In the genomic region with DNA sequence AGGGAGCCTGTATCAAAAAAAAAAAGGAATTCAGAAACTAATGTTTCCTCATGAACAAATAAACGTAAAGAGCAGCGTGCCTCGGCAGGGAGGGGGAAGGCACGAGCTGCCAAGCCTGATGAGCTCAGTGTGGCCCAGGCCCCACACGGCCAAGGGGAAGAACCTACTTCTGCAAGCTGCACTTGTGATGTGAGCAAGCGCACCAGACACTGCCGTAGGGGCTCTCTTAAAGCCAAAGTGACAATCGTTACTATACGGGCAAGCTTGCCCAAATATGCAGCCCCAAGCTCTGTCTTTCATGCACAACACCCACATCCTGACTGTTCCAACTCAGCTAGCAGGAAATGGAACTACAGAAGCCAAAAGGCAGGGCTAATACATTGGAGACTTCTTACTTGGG, we compare ENCODE assay signal across 13 mouse cellular contexts. TPM values are rescaled to one million over a fixed set of nuclear protein-coding genes. Genes with fewer than 3 reads are reported as not detected.
DNase-seq lines count a peak whose midpoint lies in the region; ATAC-seq and TF ChIP-seq lines count a peak whose summit lies in the region.
"Had no signal": no experiment of that assay in that cellular context is flagged by ENCODE, and none has a peak within 500 bp of the region (broad histone marks: within the 10 kb centered on the region; RNA-seq: fewer than 3 reads in every experiment).

No protein-coding gene starts in this region.

- no peak overlapping the region for H3K4me2 ChIP-seq in hindbrain, postnatal 0 days (ENCODE audit: low read depth, low read length)
- H3K4me2 ChIP-seq: embryonic facial prominence, embryonic 12.5 days had no signal

- H3K27me3 ChIP-seq in heart, adult 2 months (ENCODE audit: control insufficient read depth, insufficient read depth, low read length): no peaks in the 10 kb centered on the region
- H3K27me3 ChIP-seq in hindbrain, postnatal 0 days (ENCODE audit: insufficient read depth, low read length): no peaks in the 10 kb centered on the region

- H3K9ac ChIP-seq in heart, adult 2 months (ENCODE audit: low read depth, low read length): no peak overlapping the region
- H3K9ac ChIP-seq in hindbrain, postnatal 0 days (replicated peaks; ENCODE audit: low read length): no peak overlapping the region
- H3K9ac ChIP-seq: embryonic facial prominence, embryonic 12.5 days had no signal

- peaks cover 3% of the 10 kb centered on the region; the same call in 1 of the 2 replicates for H3K4me1 ChIP-seq in heart, adult 2 months (ENCODE audit: control insufficient read depth, insufficient read depth, low read length)
- no peaks in the 10 kb centered on the region for H3K4me1 ChIP-seq in hindbrain, postnatal 0 days (ENCODE audit: insufficient read depth, low read length)

- peak; percentile 19 to 26 for DNase-seq in heart, adult 2 months
- no peak for DNase-seq in heart, postnatal 25 days (ENCODE audit: low spot score)
- peak; percentile 39 for DNase-seq in lung, postnatal 36 days
- DNase-seq in thymus, postnatal 14 days: peak; percentile 78
- DNase-seq in c-Kit-positive CD71-positive TER-119-positive erythroid progenitor cells, embryonic 14.5 days (ENCODE audit: low spot score): no peak
- DNase-seq in hindbrain, postnatal 0 days (ENCODE audit: low spot score): no peak
- DNase-seq in cerebellum, adult 8-10 months: no peak
- DNase-seq: gastrocnemius, postnatal 10 days; right cerebral cortex, postnatal 25 days had no signal

- TF ChIP-seq POLR2A in heart, adult 2 months (IDR thresholded peaks at IDR 0.05; ENCODE audit: insufficient read depth, low read depth, low read length): no peak

- H3K36me3 ChIP-seq in heart, adult 2 months (ENCODE audit: control insufficient read depth, insufficient read depth, low read length): no peaks in the 10 kb centered on the region
- H3K36me3 ChIP-seq in hindbrain, postnatal 0 days (ENCODE audit: insufficient read depth, low read length): peaks cover 3% of the 10 kb centered on the region

- H3K79me2 ChIP-seq in heart, adult 2 months (replicated peaks; ENCODE audit: control insufficient read depth, insufficient read depth, low read length): no peaks in the 10 kb centered on the region

- WGBS in heart, adult 2 months: 29% methylated on average over 9 of the region's 9 CpGs
- 80% methylated on average over 9 of the region's 9 CpGs for WGBS in hindbrain, postnatal 0 days

- intact Hi-C loops in heart, adult 2 months (cut with DNase I): no loop called here
- intact Hi-C loops in heart, postnatal 25 days (cut with DNase I): no loop called here

- peak; percentile 71 for ATAC-seq in common myeloid progenitor, adult 5-6 weeks (replicated peaks; ENCODE audit: low read depth, poor library complexity, severe bottlenecking)
- ATAC-seq in hindbrain, postnatal 0 days: no peak
- ATAC-seq: midbrain, embryonic 16.5 days had no signal

- H3K4me3 ChIP-seq in heart, adult 2 months: no peak overlapping the region
- no peak overlapping the region for H3K4me3 ChIP-seq in hindbrain, postnatal 0 days (ENCODE audit: low read length)
- H3K4me3 ChIP-seq: embryonic facial prominence, embryonic 12.5 days had no signal

- H3K27ac ChIP-seq in heart, adult 2 months: no peak overlapping the region
- H3K27ac ChIP-seq in hindbrain, postnatal 0 days: no peak overlapping the region
- H3K27ac ChIP-seq: embryonic facial prominence, embryonic 12.5 days; kidney, postnatal 0 days had no signal

- TF ChIP-seq EP300 in heart, adult 2 months (IDR thresholded peaks at IDR 0.05; ENCODE audit: insufficient read depth, low read depth, low read length): no peak

- no peaks in the 10 kb centered on the region for H3K9me3 ChIP-seq in hindbrain, postnatal 0 days (ENCODE audit: low read length)
- H3K9me3 ChIP-seq: embryonic facial prominence, embryonic 12.5 days had no signal

- TF ChIP-seq CTCF in heart, adult 2 months (IDR thresholded peaks at IDR 0.05): no peak
- no peak for TF ChIP-seq CTCF in hindbrain, postnatal 0 days (IDR thresholded peaks at IDR 0.05; ENCODE audit: low read depth)

RNA-seq across cellular contexts. Expression of gene Ift80, which starts 23.5 kb away (rescaled TPM):
- total RNA-seq in heart, adult 2 months (2021): 1 to 10 TPM; 4.8 to 5.1 TPM
- 1.3 and 3.5 TPM in 2 replicates for polyA plus RNA-seq in heart, adult 2 months (2012; rRNA removed)
- total RNA-seq in heart, postnatal 25 days (2021): 1 to 10 TPM; 4.1 to 7.0 TPM
- total RNA-seq in common myeloid progenitor, adult 5-6 weeks (2017): 23.0 and 23.9 TPM in 2 replicates
- total RNA-seq in hindbrain, postnatal 0 days (2014; rRNA removed): 6.9 and 7.7 TPM in 2 replicates
- 5.3 and 6.5 TPM in 2 replicates for polyA plus RNA-seq in hindbrain, postnatal 0 days (2015; fragmentation: Nextera tagmentation; extraction: Ambion mirVana)

RNA-seq across cellular contexts. Expression of gene Smc4, which starts 23.6 kb away (rescaled TPM):
- 10 to 100 TPM; 11.1 to 12.0 TPM for total RNA-seq in heart, adult 2 months (2021)
- polyA plus RNA-seq in heart, adult 2 months (2012; rRNA removed): 1.5 and 3.3 TPM in 2 replicates
- total RNA-seq in heart, postnatal 25 days (2021): 10 to 100 TPM; 15.3 to 16.0 TPM
- total RNA-seq in common myeloid progenitor, adult 5-6 weeks (2017): 723 and 854 TPM in 2 replicates
- total RNA-seq in hindbrain, postnatal 0 days (2014; rRNA removed): 7.2 and 12.5 TPM in 2 replicates
- polyA plus RNA-seq in hindbrain, postnatal 0 days (2015; fragmentation: Nextera tagmentation; extraction: Ambion mirVana): 34.6 and 45.7 TPM in 2 replicates

Comparison
In these comparisons a context has a peak if more than half of its experiments do, and no peak if none do; other contexts are left out.
1. DNase-seq: peak in heart, adult 2 months (2 of 2), lung, postnatal 36 days (single experiment) and thymus, postnatal 14 days (single experiment); none in heart, postnatal 25 days (single experiment), c-Kit-positive CD71-positive TER-119-positive erythroid progenitor cells, embryonic 14.5 days (single experiment), hindbrain, postnatal 0 days (single experiment) and cerebellum, adult 8-10 months (single experiment).
2. RNA of gene Smc4, which starts 23.6 kb away (total RNA-seq): 723 to 854 TPM in common myeloid progenitor, adult 5-6 weeks; 15.3 to 16.0 TPM in heart, postnatal 25 days, 7.2 to 12.5 TPM in hindbrain, postnatal 0 days and 11.1 to 12.0 TPM in heart, adult 2 months; every median in the first group is over 10 times any median in the second.